In the genomic region with DNA sequence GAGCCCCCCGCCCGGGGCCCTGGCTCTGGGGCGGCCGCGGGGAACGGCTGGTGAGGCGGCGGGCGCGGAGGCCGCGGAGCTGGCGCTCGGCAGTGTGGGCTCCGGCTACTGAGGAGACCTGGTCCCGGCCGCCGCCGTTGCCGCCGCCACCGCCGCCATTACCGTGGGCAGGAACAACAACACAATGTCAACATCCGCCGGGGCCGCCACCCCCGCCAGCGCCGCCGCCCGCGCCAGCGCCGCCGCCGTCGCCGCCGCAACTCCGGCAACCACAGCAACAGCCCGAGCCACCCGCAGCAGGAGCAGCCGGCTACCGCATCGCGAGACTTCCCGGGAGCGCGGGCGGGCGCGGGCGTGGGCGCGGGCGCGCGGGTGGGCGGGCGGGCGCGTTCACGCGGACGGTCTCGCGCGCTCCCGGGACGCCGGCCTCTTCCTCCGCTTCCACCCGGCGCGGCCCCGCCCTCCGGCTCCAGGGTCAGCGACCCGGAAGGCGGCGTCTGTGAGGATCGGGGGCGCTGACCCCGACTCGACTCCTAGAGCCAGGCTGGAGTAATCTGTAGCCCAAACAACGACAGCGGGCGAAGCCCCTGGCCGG, we compare ENCODE assay signal across 8 mouse cellular contexts. TPM values are rescaled to one million over a fixed set of nuclear protein-coding genes. Genes with fewer than 3 reads are reported as not detected.
DNase-seq lines count a peak whose midpoint lies in the region; ATAC-seq and TF ChIP-seq lines count a peak whose summit lies in the region.

A gene (minus strand): TSS at position 465 of the 595 bp plus-strand sequence.

- H3K9ac ChIP-seq in ES-Bruce4 (ENCODE audit: low read depth, poor library complexity, severe bottlenecking) = peak within 1 kb of the TSS; percentile 100
- H3K9ac ChIP-seq in forebrain, embryonic 15.5 days (replicated peaks) = peak within 1 kb of the TSS; percentile 99
- peak within 1 kb of the TSS; percentile 99 for H3K9ac ChIP-seq in neural tube, embryonic 15.5 days (replicated peaks)

- TF ChIP-seq EP300 in ES-Bruce4 (IDR thresholded peaks at IDR 0.05; ENCODE audit: insufficient read depth, low read depth, low read length) = no peak

- no peaks in the 10 kb centered on the region for H3K27me3 ChIP-seq in ES-Bruce4 (ENCODE audit: control insufficient read depth, insufficient read depth, low read length, poor library complexity, severe bottlenecking)
- no peaks in the 10 kb centered on the region for H3K27me3 ChIP-seq in forebrain, embryonic 15.5 days
- H3K27me3 ChIP-seq in neural tube, embryonic 15.5 days (replicated peaks) = 0 out of 2 replicates have a peak, but pooled peaks cover 4% of the 10 kb centered on the region

- H3K4me3 ChIP-seq in ES-Bruce4 (ENCODE audit: low read depth, low read length) = peak within 1 kb of the TSS; percentile 86
- H3K4me3 ChIP-seq in forebrain, embryonic 15.5 days = peak within 1 kb of the TSS; percentile 93
- H3K4me3 ChIP-seq in layer of hippocampus, adult 2 months = peak within 1 kb of the TSS; percentile 99
- peak within 1 kb of the TSS; percentile 90 for H3K4me3 ChIP-seq in lung, adult 2 months (replicated peaks; ENCODE audit: extremely low read depth, low read depth, low read length)
- H3K4me3 ChIP-seq in neural tube, embryonic 15.5 days (replicated peaks) = peak within 1 kb of the TSS; percentile 97

- H3K9me3 ChIP-seq in ES-Bruce4 (replicated peaks; ENCODE audit: control insufficient read depth, insufficient read depth, low read length, poor library complexity, severe bottlenecking) = peaks cover 4% of the 10 kb centered on the region; the same call in 1 of the 2 replicates
- no peaks in the 10 kb centered on the region for H3K9me3 ChIP-seq in forebrain, embryonic 15.5 days
- H3K9me3 ChIP-seq in neural tube, embryonic 15.5 days (replicated peaks) = no peaks in the 10 kb centered on the region

- DNase-seq in cerebellum, adult 11 months = peak; percentile 78
- peak; percentile 85 for DNase-seq in heart, postnatal 25 days (ENCODE audit: low spot score)
- peak; percentile 65 to 78 for DNase-seq in layer of hippocampus, adult 2 months (ENCODE audit: low spot score in 2 of 2)
- DNase-seq in lung, adult 2 months = peak; percentile 82
- peak; percentile 87 for DNase-seq in testis, postnatal 14 days (ENCODE audit: low spot score)

- H3K4me1 ChIP-seq in ES-Bruce4 (ENCODE audit: control insufficient read depth, insufficient read depth, low read length) = no peaks in the 10 kb centered on the region
- peaks cover 13% of the 10 kb centered on the region for H3K4me1 ChIP-seq in forebrain, embryonic 15.5 days
- H3K4me1 ChIP-seq in lung, adult 2 months (ENCODE audit: control insufficient read depth, insufficient read depth, low read length) = peaks cover 21% of the 10 kb centered on the region
- H3K4me1 ChIP-seq in neural tube, embryonic 15.5 days = peaks cover 17% of the 10 kb centered on the region

- H3K4me2 ChIP-seq in forebrain, embryonic 15.5 days (replicated peaks) = peak within 1 kb of the TSS; percentile 77
- H3K4me2 ChIP-seq in neural tube, embryonic 15.5 days = peak within 1 kb of the TSS; percentile 83

- ATAC-seq in forebrain, embryonic 15.5 days (replicated peaks) = peak; percentile 95
- peak; percentile 96 for ATAC-seq in neural tube, embryonic 15.5 days (ENCODE audit: low FRiP score)

- WGBS in forebrain, embryonic 15.5 days = under 1% methylated on average over 51 of the region's 90 CpGs
- under 1% methylated on average over 57 of the region's 90 CpGs for WGBS in lung, adult 2 months
- under 1% methylated on average over 87 of the region's 90 CpGs for WGBS in neural tube, embryonic 15.5 days

- intact Hi-C loops in heart, postnatal 25 days (cut with DNase I) = loop anchor here (5.0 kb wide), 1 partner anchor 72 kb away; no protein-coding TSS in a partner anchor

- no peak for TF ChIP-seq CTCF in ES-Bruce4 (IDR thresholded peaks at IDR 0.05; ENCODE audit: low read depth, low read length)
- TF ChIP-seq CTCF in layer of hippocampus, adult 2 months (conservative IDR thresholded peaks at IDR 0.05) = no peak
- no peak for TF ChIP-seq CTCF in lung, adult 2 months (IDR thresholded peaks at IDR 0.05; ENCODE audit: insufficient read depth, low read length)

- 0 out of 2 replicates have a peak within 1 kb of the TSS, but pooled peaks have one; percentile 12 for H3K27ac ChIP-seq in ES-Bruce4 (ENCODE audit: insufficient read depth, low read length)
- peak within 1 kb of the TSS; percentile 84 for H3K27ac ChIP-seq in forebrain, embryonic 15.5 days (replicated peaks)
- H3K27ac ChIP-seq in layer of hippocampus, adult 2 months = peak within 1 kb of the TSS; percentile 94
- H3K27ac ChIP-seq in neural tube, embryonic 15.5 days (replicated peaks) = peak within 1 kb of the TSS; percentile 91

- H3K36me3 ChIP-seq in ES-Bruce4 (ENCODE audit: control insufficient read depth, insufficient read depth, low read length, poor library complexity, severe bottlenecking) = no peaks in the 10 kb centered on the region
- no peaks in the 10 kb centered on the region for H3K36me3 ChIP-seq in forebrain, embryonic 15.5 days
- no peaks in the 10 kb centered on the region for H3K36me3 ChIP-seq in neural tube, embryonic 15.5 days

- TF ChIP-seq POLR2A in ES-Bruce4 (IDR thresholded peaks at IDR 0.05; ENCODE audit: insufficient read depth, low read length) = no peak
- 0 out of 2 replicates have a peak, but pooled peaks have one; percentile 19 for TF ChIP-seq POLR2A in lung, adult 2 months (IDR thresholded peaks at IDR 0.05; ENCODE audit: borderline replicate concordance, extremely low read depth, low read depth, low read length)

RNA-seq across cellular contexts. Expression of the gene that starts here (rescaled TPM):
- polyA plus RNA-seq in ES-Bruce4 (2011; ENCODE audit: insufficient read depth, insufficient read length, low read depth, missing spikeins) = 21.7 and 23.7 TPM in 2 replicates
- 39.2 TPM in 2 replicates for polyA plus RNA-seq in forebrain, embryonic 15.5 days (2015; fragmentation: Nextera tagmentation; extraction: Ambion mirVana)
- 10 to 100 TPM; 20.5 to 23.2 TPM for total RNA-seq in heart, postnatal 25 days (2021)
- 10 to 100 TPM; 18.7 to 19.4 TPM for total RNA-seq in layer of hippocampus, adult 2 months (2021)
- polyA plus RNA-seq in lung, adult 2 months (2012; rRNA removed) = 5.0 and 10.6 TPM in 2 replicates
- 24.6 and 30.2 TPM in 2 replicates for polyA plus RNA-seq in neural tube, embryonic 15.5 days (2015; fragmentation: Nextera tagmentation; extraction: Ambion mirVana)

Comparison
In these comparisons a context has a peak if more than half of its experiments do, and no peak if none do; other contexts are left out.
1. Peak in every context shown above with its lines: DNase-seq, ATAC-seq, H3K4me3 ChIP-seq and H3K27ac ChIP-seq.
2. H3K27ac ChIP-seq: peak in every context shown above with its lines; median percentile 94 in layer of hippocampus, adult 2 months; 91 in neural tube, embryonic 15.5 days; 84 in forebrain, embryonic 15.5 days; 12 in ES-Bruce4.